Mouse (Mus musculus) midbrain, embryonic 14.5 days (tissue): Measurements from ENCODE around the gene Cst13. TPM values are rescaled to one million over a fixed set of nuclear protein-coding genes. Genes with fewer than 3 reads are reported as not detected.
"Not testable (repeated sequence)": the region's sequence is repeated elsewhere in the genome, so short reads cannot be mapped to it uniquely, and the experiment has no call there.

Experiments used
- ATAC-seq: fragments of 200-750 bp; cut with Nextera tagmentation; 2 replicates; pipeline ENCODE4 v1.8.0; 2017; ENCODE audit warnings: moderate number of reproducible peaks, moderate library complexity; ENCODE audit not compliant: low FRiP score, low TSS enrichment
- DNase-seq: peaks from one replicate; pipeline ENCODE4 v3.0.0-alpha.2; 2015
- H3K27ac ChIP-seq: fragments of 300-500 bp; sonication (generic); replicated peaks from 2 replicates; pipeline ENCODE4 v1.5.1; 2014; ENCODE audit warnings: mild to moderate bottlenecking, low read depth, low read length, moderate library complexity
- H3K27me3 ChIP-seq: fragments of 300-500 bp; sonication (generic); 2 replicates; pipeline ENCODE4 v1.6.1; 2014; ENCODE audit warnings: low read length, control low read depth, mixed read lengths; ENCODE audit not compliant: control insufficient read depth, insufficient read depth
- H3K36me3 ChIP-seq: fragments of 300-500 bp; sonication (generic); 2 replicates; pipeline ENCODE4 v1.6.1; 2014; ENCODE audit warnings: low read length, control low read depth; ENCODE audit not compliant: control insufficient read depth, insufficient read depth
- H3K4me1 ChIP-seq: fragments of 300-500 bp; sonication (generic); 2 replicates; pipeline ENCODE4 v1.6.1; 2014; ENCODE audit warnings: mild to moderate bottlenecking, antibody characterized with exemption, low read length, control low read depth; ENCODE audit not compliant: control insufficient read depth, insufficient read depth
- H3K4me2 ChIP-seq: fragments of 300-500 bp; sonication (generic); 2 replicates; pipeline ENCODE4 v1.6.1; 2014; ENCODE audit warnings: mild to moderate bottlenecking, low read length, moderate library complexity
- H3K4me3 ChIP-seq: fragments of 300-500 bp; sonication (generic); replicated peaks from 2 replicates; pipeline ENCODE4 v1.5.1; 2014; ENCODE audit warnings: low read depth, low read length
- H3K9ac ChIP-seq: fragments of 300-500 bp; sonication (generic); replicated peaks from 2 replicates; pipeline ENCODE4 v1.6.1; 2014; ENCODE audit warnings: mild to moderate bottlenecking, low read length, moderate library complexity
- H3K9me3 ChIP-seq: fragments of 300-500 bp; sonication (generic); 2 replicates; pipeline ENCODE4 v1.6.1; 2016; ENCODE audit warnings: low read length, control low read depth, mixed read lengths; ENCODE audit not compliant: control insufficient read depth
- WGBS: fragments of 180-500 bp; shearing (Covaris S2); extraction: QIAGEN DNeasy Blood & Tissue Kit; methylation state at CpG from one replicate; pipeline ENCODE4 v1.1.7; 2014; 5-methylcytosine and 5-hydroxymethylcytosine counted together
- polyA plus RNA-seq: library from polyadenylated mRNA; unstranded; fragments of >200 nt; fragmentation: Nextera tagmentation; extraction: Ambion mirVana; gene quantifications from 2 replicates; pipeline ENCODE4 v1.2.1, GENCODE M21; 2014

Gene Cst13
- not detected in 2 replicates for polyA plus RNA-seq

DNA sequence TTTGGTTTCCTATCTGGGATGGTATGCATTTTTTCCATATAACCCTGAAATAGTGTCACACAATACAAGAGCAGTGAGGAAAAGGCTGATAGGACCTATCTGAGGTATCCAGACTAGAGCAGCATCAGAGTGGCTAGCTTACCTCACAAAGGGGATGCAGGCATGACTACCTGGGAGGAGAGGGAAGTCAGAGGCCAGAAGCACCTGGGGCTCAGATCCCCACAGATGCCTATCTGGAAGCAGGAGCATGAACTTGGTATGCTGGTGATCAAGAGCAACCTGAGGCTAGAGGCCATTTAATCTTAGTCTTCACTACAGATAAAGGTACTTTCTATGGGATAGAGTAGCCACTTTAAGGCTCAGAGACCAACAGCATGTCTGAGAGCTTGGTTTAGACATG, at the start of gene Cst13:
Cst13 (plus strand) TSS at position 173 of the 400 bp plus-strand sequence.
- H3K36me3 ChIP-seq: no peaks in the 10 kb centered on the region
- H3K4me3 ChIP-seq: no peak within 1 kb of the TSS
- no peaks in the 10 kb centered on the region for H3K4me1 ChIP-seq
- H3K9ac ChIP-seq: no peak within 1 kb of the TSS
- no peaks in the 10 kb centered on the region for H3K9me3 ChIP-seq
- DNase-seq: no peak
- ATAC-seq: no peak
- no peak within 1 kb of the TSS for H3K27ac ChIP-seq
- no peaks in the 10 kb centered on the region for H3K27me3 ChIP-seq
- no peak within 1 kb of the TSS for H3K4me2 ChIP-seq

GRCm38 (mm10) chr2:148771397-148771796, 48.5 kb upstream of the Cst13 start, which contains the start of gene Cst11:
Gene Cst11 (minus strand): TSS chr2:148771497.
- not testable (repeated sequence) for H3K4me3 ChIP-seq, H3K36me3 ChIP-seq, H3K9ac ChIP-seq, H3K4me1 ChIP-seq, H3K27me3 ChIP-seq, ATAC-seq, DNase-seq, H3K4me2 ChIP-seq, H3K9me3 ChIP-seq, H3K27ac ChIP-seq
- WGBS: 91% methylated on average over 4 of the region's 4 CpGs

DNA sequence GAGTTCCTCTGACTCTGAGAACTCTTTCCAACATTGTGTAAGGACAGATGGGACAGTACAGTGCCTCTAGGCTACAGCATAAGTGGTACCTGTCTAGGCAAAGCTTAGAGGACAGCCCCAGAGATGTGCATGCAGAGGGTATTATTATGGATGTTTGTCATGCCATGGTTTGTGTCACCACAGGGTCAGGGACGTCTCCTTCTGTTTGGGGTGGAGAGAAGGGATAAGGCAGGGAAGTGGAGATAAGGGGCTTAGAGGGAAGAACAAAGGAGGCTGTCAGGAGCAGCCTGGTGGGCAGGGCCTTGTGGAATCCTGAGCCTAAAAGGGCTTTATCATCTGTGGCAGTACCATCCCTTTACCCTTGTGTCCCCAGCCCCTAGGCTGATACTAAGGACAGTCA, 38.2 kb upstream of the Cst13 start, which contains the start of gene 8030411F24Rik:
8030411F24Rik (plus strand) TSS at position 301 of the 400 bp plus-strand sequence.
- H3K4me2 ChIP-seq: no peak within 1 kb of the TSS
- no peak within 1 kb of the TSS for H3K9ac ChIP-seq
- no peaks in the 10 kb centered on the region for H3K27me3 ChIP-seq
- ATAC-seq (no peak), DNase-seq (no peak)
- no peaks in the 10 kb centered on the region for H3K9me3 ChIP-seq
- no peak within 1 kb of the TSS for H3K4me3 ChIP-seq
- no peaks in the 10 kb centered on the region for H3K4me1 ChIP-seq
- H3K27ac ChIP-seq: no peak within 1 kb of the TSS
- 4% methylated on average over 1 of the region's 1 CpGs for WGBS
- no peaks in the 10 kb centered on the region for H3K36me3 ChIP-seq

DNA sequence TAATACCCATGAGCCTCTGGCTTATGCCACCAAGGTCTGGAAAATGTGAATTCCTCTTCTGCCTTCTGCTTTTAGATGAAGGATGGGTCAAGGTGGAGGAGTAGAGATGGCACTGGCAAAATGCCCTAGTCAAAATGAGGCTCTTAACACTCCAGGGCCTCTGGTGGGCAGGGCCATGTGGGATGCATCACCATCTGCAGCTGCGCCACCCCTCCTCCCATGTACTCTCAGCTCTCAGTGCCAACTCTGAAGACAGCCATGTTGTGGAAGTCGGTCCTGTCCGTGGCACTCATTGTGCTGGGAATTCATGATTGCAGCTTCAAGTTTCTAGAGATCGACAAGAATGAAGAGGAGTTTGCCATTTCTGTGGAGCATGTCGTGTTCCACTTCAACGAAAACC, 30.7 kb upstream of the Cst13 start, which contains the start of gene Cst12:
Cst12 (plus strand) TSS at position 220 of the 400 bp plus-strand sequence.
- no peak for ATAC-seq
- H3K36me3 ChIP-seq: no peaks in the 10 kb centered on the region
- H3K9ac ChIP-seq: no peak within 1 kb of the TSS
- no peaks in the 10 kb centered on the region for H3K27me3 ChIP-seq
- no peaks in the 10 kb centered on the region for H3K4me1 ChIP-seq
- no peak for DNase-seq
- H3K4me3 ChIP-seq: no peak within 1 kb of the TSS
- H3K9me3 ChIP-seq: no peaks in the 10 kb centered on the region
- WGBS: 97% methylated on average over 6 of the region's 6 CpGs
- no peak within 1 kb of the TSS for H3K27ac ChIP-seq
- H3K4me2 ChIP-seq: no peak within 1 kb of the TSS

DNA sequence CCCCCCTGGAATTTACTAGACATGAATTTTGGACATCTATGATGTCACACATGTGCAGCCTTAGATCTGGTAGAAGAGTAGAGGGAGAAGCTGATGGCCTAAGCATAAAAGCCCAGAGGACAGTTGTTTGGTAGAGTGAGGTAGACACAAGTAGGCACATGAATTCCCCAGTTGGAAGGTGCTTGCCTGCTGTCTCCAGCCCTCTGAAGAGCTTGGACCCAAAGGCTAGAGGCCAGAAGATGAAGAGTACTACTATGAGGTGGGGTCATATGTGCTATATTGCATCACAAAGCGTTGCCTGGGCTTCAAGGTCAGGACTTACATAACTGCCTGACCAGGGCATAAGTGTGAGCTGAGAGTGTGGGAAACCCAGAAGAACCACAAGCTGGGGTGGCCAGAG, 21.4 kb upstream of the Cst13 start, which contains the start of gene Cst8:
Cst8 (plus strand) TSS at position 301 of the 400 bp plus-strand sequence.
- no peaks in the 10 kb centered on the region for H3K4me1 ChIP-seq
- no peak within 1 kb of the TSS for H3K4me2 ChIP-seq
- 92% methylated on average over 1 of the region's 1 CpGs for WGBS
- no peaks in the 10 kb centered on the region for H3K9me3 ChIP-seq
- H3K9ac ChIP-seq: no peak within 1 kb of the TSS
- no peaks in the 10 kb centered on the region for H3K36me3 ChIP-seq
- DNase-seq (no peak), ATAC-seq (no peak)
- no peak within 1 kb of the TSS for H3K27ac ChIP-seq
- H3K27me3 ChIP-seq: no peaks in the 10 kb centered on the region
- no peak within 1 kb of the TSS for H3K4me3 ChIP-seq

GRCm38 (mm10) chr2:148801491-148801921, 18.4 kb upstream of the Cst13 start:
- H3K36me3 ChIP-seq: no peaks in the 10 kb centered on the region
- H3K9ac ChIP-seq: no peak overlapping the region
- H3K27me3 ChIP-seq: no peaks in the 10 kb centered on the region
- no peak overlapping the region for H3K4me3 ChIP-seq
- H3K4me1 ChIP-seq: no peaks in the 10 kb centered on the region
- no peaks in the 10 kb centered on the region for H3K9me3 ChIP-seq
- no peak overlapping the region for H3K4me2 ChIP-seq
- ATAC-seq (no peak), DNase-seq (no peak)
- 78% methylated on average over 3 of the region's 3 CpGs for WGBS
- H3K27ac ChIP-seq: no peak overlapping the region

DNA sequence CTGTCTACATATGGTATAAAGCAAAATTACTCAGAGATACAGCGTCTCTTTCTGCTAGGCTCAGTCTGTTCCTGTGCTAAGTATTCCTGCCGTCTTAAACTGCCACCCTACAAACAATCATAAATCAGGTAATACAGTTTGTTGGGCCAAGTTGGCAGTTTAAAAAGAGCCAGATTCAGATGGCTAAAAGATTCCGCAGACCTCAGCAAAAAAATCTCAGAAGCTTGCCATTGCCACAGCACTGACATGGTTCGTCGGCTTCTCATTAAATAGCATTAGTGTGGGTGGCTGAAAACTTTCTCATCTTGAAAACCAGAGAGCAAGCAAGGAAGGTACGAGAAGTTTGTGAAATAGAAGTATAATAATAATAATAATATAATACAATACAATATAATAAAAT, 13.2 kb upstream of the Cst13 start:
- no peak for DNase-seq
- Histone ChIP-seq H3K36me3 (no peaks in the 10 kb centered on the region), H3K27me3 (no peaks in the 10 kb centered on the region), H3K4me3 (no peak overlapping the region), H3K9ac (no peak overlapping the region), H3K27ac (no peak overlapping the region), H3K4me1 (no peaks in the 10 kb centered on the region), H3K4me2 (no peak overlapping the region), H3K9me3 (no peaks in the 10 kb centered on the region)
- 80% methylated on average over 6 of the region's 6 CpGs for WGBS
- no peak for ATAC-seq

DNA sequence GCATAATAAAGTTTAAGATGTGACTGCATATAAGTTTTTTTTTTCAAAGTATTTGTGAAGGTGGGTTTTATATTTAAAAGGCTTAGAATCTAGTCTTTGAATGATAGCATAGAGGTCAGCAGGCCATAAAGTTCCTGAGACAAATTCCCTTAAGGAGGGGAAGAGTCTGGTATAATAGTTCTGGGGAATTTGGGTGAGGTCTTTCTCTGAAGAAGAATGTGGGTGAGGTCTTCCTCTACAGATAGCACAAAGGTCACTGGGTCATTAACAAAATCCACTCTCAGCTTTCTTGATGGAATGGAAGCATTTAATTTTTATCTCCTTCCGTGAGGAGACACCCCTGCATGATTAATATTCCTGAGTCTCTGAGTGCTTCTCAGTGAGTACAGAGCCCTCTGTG, 6.1 kb downstream of the Cst13 start:
- Histone ChIP-seq H3K27ac (no peak overlapping the region), H3K4me3 (no peak overlapping the region), H3K27me3 (no peaks in the 10 kb centered on the region), H3K9ac (no peak overlapping the region), H3K9me3 (no peaks in the 10 kb centered on the region), H3K4me2 (no peak overlapping the region), H3K4me1 (no peaks in the 10 kb centered on the region), H3K36me3 (no peaks in the 10 kb centered on the region)
- 62% methylated on average over 1 of the region's 1 CpGs for WGBS
- ATAC-seq (no peak), DNase-seq (no peak)

DNA sequence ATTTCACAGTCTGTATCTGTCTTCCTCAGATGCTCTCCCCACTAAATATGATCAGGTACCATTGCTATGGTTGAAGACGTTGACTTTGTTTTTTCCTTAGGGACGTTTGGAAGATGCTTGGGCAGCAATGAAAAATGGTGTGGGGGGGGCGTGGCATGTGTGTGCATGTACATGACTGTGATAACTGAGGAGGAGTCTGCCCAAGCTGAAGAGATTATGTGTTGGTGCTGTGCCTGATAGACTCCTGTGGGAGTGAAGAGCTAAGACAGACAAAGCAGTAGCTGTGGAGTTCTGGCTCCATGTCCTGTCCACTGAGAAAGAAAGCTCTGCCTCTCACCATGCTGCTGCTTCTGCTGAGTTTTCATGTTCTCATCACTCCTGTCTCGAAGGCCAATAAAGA, 15.0 kb downstream of the Cst13 start, which contains the start of gene Cst9:
Cst9 (plus strand) TSS at position 236 of the 400 bp plus-strand sequence.
- H3K4me3 ChIP-seq: no peak within 1 kb of the TSS
- H3K9me3 ChIP-seq: no peaks in the 10 kb centered on the region
- H3K27me3 ChIP-seq: no peaks in the 10 kb centered on the region
- H3K36me3 ChIP-seq: no peaks in the 10 kb centered on the region
- H3K4me1 ChIP-seq: no peaks in the 10 kb centered on the region
- WGBS: 76% methylated on average over 4 of the region's 4 CpGs
- no peak within 1 kb of the TSS for H3K9ac ChIP-seq
- no peak for DNase-seq
- ATAC-seq: no peak
- no peak within 1 kb of the TSS for H3K4me2 ChIP-seq
- H3K27ac ChIP-seq: no peak within 1 kb of the TSS
